Mouse (Mus musculus) CH12.LX (cell line): ENCODE data around the gene Col19a1.

Experiments used
- CTCF ChIP-seq, 2 experiments: IDR thresholded peaks in 1 of 2; conservative IDR thresholded peaks in 1 of 2; 2 replicates each; pipeline ENCODE4 v1.5.1; 2011 to 2012; ENCODE audit warnings: low read depth in 2 of 2, low read length in 2 of 2, improper control_type of control experiment in 1 of 2, inconsistent platforms in 1 of 2, mild to moderate bottlenecking in 1 of 2, moderate library complexity in 1 of 2
- ELF1 ChIP-seq: IDR thresholded peaks from 2 replicates; pipeline ENCODE4 v1.6.1; 2014; ENCODE audit warnings: low read depth, mild to moderate bottlenecking, inconsistent platforms, low read length, improper control_type of control experiment
- MEF2A ChIP-seq: IDR thresholded peaks from 2 replicates; pipeline ENCODE4 v1.6.1; 2014; ENCODE audit warnings: low read depth, mild to moderate bottlenecking, inconsistent platforms, low read length, improper control_type of control experiment, borderline replicate concordance
- POLR2A ChIP-seq: IDR thresholded peaks from 2 replicates; pipeline ENCODE4 v1.6.1; 2011; ENCODE audit warnings: low read depth, mild to moderate bottlenecking, improper control_type of control experiment, low read length
- RAD21 ChIP-seq: IDR thresholded peaks from 2 replicates; pipeline ENCODE4 v1.6.1; 2011; ENCODE audit warnings: low read depth, mild to moderate bottlenecking, low read length, improper control_type of control experiment, moderate library complexity

DNA sequence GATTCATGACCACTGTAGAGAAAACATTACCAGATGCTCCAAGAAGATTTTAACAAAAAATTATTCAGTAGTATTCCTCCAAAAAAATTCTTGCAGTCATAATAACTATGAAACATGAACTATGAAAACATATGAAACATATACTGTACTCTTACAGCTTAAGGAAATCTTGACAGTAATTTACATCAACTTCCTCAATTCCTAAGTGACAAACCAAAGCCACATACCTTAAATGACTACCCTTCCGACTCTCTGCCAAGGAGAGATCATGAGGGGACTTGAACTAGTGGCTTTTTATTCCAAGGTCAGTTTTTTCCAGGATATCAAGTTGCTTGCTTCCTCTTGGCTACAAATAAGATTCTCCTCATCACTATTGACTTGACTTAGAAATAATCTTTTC lies 39.7 kb downstream of the Col19a1 start:
- TF ChIP-seq MEF2A (no peak), ELF1 (no peak), RAD21 (no peak), POLR2A (no peak), CTCF (conservative IDR thresholded peaks at IDR 0.05 in 1 of 2, IDR thresholded peaks at IDR 0.05 in 1 of 2; ENCODE audit: low read depth in 2 of 2, low read length in 2 of 2) (no peak)
